ENCODE assay signal across 19 mouse cellular contexts in genomic region chr1:156852409-156852808, GRCm38 (mm10). TPM values are rescaled to one million over a fixed set of nuclear protein-coding genes. Genes with fewer than 3 reads are reported as not detected.
DNase-seq lines count a peak whose midpoint lies in the region; ATAC-seq and TF ChIP-seq lines count a peak whose summit lies in the region.
"Had no signal": no experiment of that assay in that cellular context is flagged by ENCODE, and none has a peak within 500 bp of the region (broad histone marks: within the 10 kb centered on the region; RNA-seq: fewer than 3 reads in every experiment).

No protein-coding gene starts in this region.

- peaks cover 11% of the 10 kb centered on the region for H3K4me1 ChIP-seq in intestine, embryonic 14.5 days (replicated peaks; ENCODE audit: control insufficient read depth, insufficient read depth, low read length)
- no peaks in the 10 kb centered on the region for H3K4me1 ChIP-seq in intestine, postnatal 0 days (replicated peaks; ENCODE audit: control insufficient read depth, insufficient read depth, low read length)
- H3K4me1 ChIP-seq in embryonic facial prominence, embryonic 10.5 days = peaks cover 19% of the 10 kb centered on the region
- H3K4me1 ChIP-seq in intestine, embryonic 15.5 days (replicated peaks) = no peaks in the 10 kb centered on the region; the same call in 1 of the 2 replicates
- no peaks in the 10 kb centered on the region for H3K4me1 ChIP-seq in forebrain, embryonic 11.5 days (replicated peaks; ENCODE audit: control insufficient read depth, insufficient read depth, low read length)

- H3K4me3 ChIP-seq in intestine, embryonic 14.5 days (ENCODE audit: low read depth, low read length) = no peak overlapping the region
- H3K4me3 ChIP-seq in intestine, postnatal 0 days (ENCODE audit: low read depth, low read length) = no peak overlapping the region
- no peak overlapping the region for H3K4me3 ChIP-seq in embryonic facial prominence, embryonic 10.5 days
- H3K4me3 ChIP-seq in intestine, embryonic 15.5 days (replicated peaks) = no peak overlapping the region
- H3K4me3 ChIP-seq in forebrain, embryonic 11.5 days (ENCODE audit: low read depth, low read length) = no peak overlapping the region
- H3K4me3 ChIP-seq: heart, adult 2 months; lung, embryonic 15.5 days; myocyte had no signal

- peak overlapping the region; percentile 86 for H3K27ac ChIP-seq in intestine, embryonic 14.5 days (ENCODE audit: low read depth)
- H3K27ac ChIP-seq in intestine, postnatal 0 days (ENCODE audit: low read depth, low read length) = no peak overlapping the region
- peak overlapping the region; percentile 65 for H3K27ac ChIP-seq in embryonic facial prominence, embryonic 10.5 days (replicated peaks)
- H3K27ac ChIP-seq in intestine, embryonic 15.5 days = peak overlapping the region; percentile 49
- no peak overlapping the region for H3K27ac ChIP-seq in forebrain, embryonic 11.5 days (ENCODE audit: low read depth, low read length)
- H3K27ac ChIP-seq: heart, adult 2 months; lung, embryonic 15.5 days; macrophage had no signal

- DNase-seq in intestine, embryonic 14.5 days (ENCODE audit: low spot score) = no peak
- peak; percentile 61 for DNase-seq in embryonic facial prominence, embryonic 10.5 days (ENCODE audit: low spot score)
- peak; percentile 58 for DNase-seq in mesoderm, embryonic 11.5 days (ENCODE audit: low read depth, low spot score)
- DNase-seq in forebrain, embryonic 11.5 days (ENCODE audit: low spot score) = no peak
- DNase-seq in kidney, postnatal 36 days = no peak
- DNase-seq in thymus, postnatal 25 days = no peak
- DNase-seq: adrenal gland, postnatal 10 days; cerebellum, adult 11 months; forebrain, postnatal 0 days; gastrocnemius, postnatal 10 days; heart, adult 2 months; kidney, adult 18-20 months; kidney, postnatal 14 days; midbrain, embryonic 14.5 days had no signal

- no peak for TF ChIP-seq CTCF in intestine, postnatal 0 days (IDR thresholded peaks at IDR 0.05; ENCODE audit: low read depth)

- no peak overlapping the region for H3K9ac ChIP-seq in intestine, embryonic 14.5 days (ENCODE audit: low read length)
- H3K9ac ChIP-seq in intestine, postnatal 0 days (ENCODE audit: low read depth, low read length) = no peak overlapping the region
- H3K9ac ChIP-seq in intestine, embryonic 15.5 days = no peak overlapping the region
- no peak overlapping the region for H3K9ac ChIP-seq in forebrain, embryonic 11.5 days (ENCODE audit: low read length)
- H3K9ac ChIP-seq: forebrain, postnatal 0 days; lung, embryonic 15.5 days had no signal

- no peaks in the 10 kb centered on the region; the same call in 1 of the 2 replicates for H3K36me3 ChIP-seq in intestine, embryonic 14.5 days (ENCODE audit: control insufficient read depth, insufficient read depth, low read length)
- H3K36me3 ChIP-seq in intestine, postnatal 0 days (ENCODE audit: control insufficient read depth, insufficient read depth) = no peaks in the 10 kb centered on the region
- peaks cover 22% of the 10 kb centered on the region for H3K36me3 ChIP-seq in embryonic facial prominence, embryonic 10.5 days (replicated peaks)
- H3K36me3 ChIP-seq in intestine, embryonic 15.5 days = no peaks in the 10 kb centered on the region
- H3K36me3 ChIP-seq in forebrain, embryonic 11.5 days (ENCODE audit: control insufficient read depth, insufficient read depth, low read length) = no peaks in the 10 kb centered on the region
- H3K36me3 ChIP-seq: lung, embryonic 15.5 days had no signal

- no peaks in the 10 kb centered on the region for H3K27me3 ChIP-seq in intestine, embryonic 14.5 days (replicated peaks; ENCODE audit: control insufficient read depth, insufficient read depth, low read length)
- no peaks in the 10 kb centered on the region for H3K27me3 ChIP-seq in intestine, postnatal 0 days (replicated peaks; ENCODE audit: control insufficient read depth, insufficient read depth, low read length)
- H3K27me3 ChIP-seq in embryonic facial prominence, embryonic 10.5 days (replicated peaks; ENCODE audit: low read depth, poor library complexity, severe bottlenecking) = no peaks in the 10 kb centered on the region
- H3K27me3 ChIP-seq in intestine, embryonic 15.5 days (replicated peaks) = no peaks in the 10 kb centered on the region
- H3K27me3 ChIP-seq in forebrain, embryonic 11.5 days (ENCODE audit: control insufficient read depth, insufficient read depth, low read length) = no peaks in the 10 kb centered on the region
- H3K27me3 ChIP-seq: lung, embryonic 15.5 days had no signal

- WGBS in intestine, embryonic 14.5 days = 34% methylated on average over 9 of the region's 9 CpGs
- 56% methylated on average over 9 of the region's 9 CpGs for WGBS in intestine, postnatal 0 days
- WGBS in embryonic facial prominence, embryonic 10.5 days = 49% methylated on average over 9 of the region's 9 CpGs
- 42% methylated on average over 9 of the region's 9 CpGs for WGBS in intestine, embryonic 15.5 days
- 85% methylated on average over 9 of the region's 9 CpGs for WGBS in forebrain, embryonic 11.5 days

- ATAC-seq in intestine, embryonic 14.5 days (replicated peaks; ENCODE audit: low FRiP score, low TSS enrichment, low read depth) = peak; percentile 60; the same call in 1 of the 2 replicates
- ATAC-seq in intestine, postnatal 0 days = no peak
- ATAC-seq in intestine, embryonic 15.5 days = peak; percentile 53
- ATAC-seq in forebrain, embryonic 11.5 days (replicated peaks; ENCODE audit: low FRiP score) = no peak
- ATAC-seq: forebrain, postnatal 0 days had no signal

- H3K4me2 ChIP-seq in intestine, embryonic 14.5 days (ENCODE audit: low read length) = no peak overlapping the region; the same call in 1 of the 2 replicates
- no peak overlapping the region for H3K4me2 ChIP-seq in intestine, postnatal 0 days (replicated peaks; ENCODE audit: low read depth)
- H3K4me2 ChIP-seq in intestine, embryonic 15.5 days (replicated peaks) = no peak overlapping the region
- H3K4me2 ChIP-seq in forebrain, embryonic 11.5 days (ENCODE audit: low read depth, low read length, severe bottlenecking) = no peak overlapping the region
- H3K4me2 ChIP-seq: lung, embryonic 15.5 days had no signal

- H3K9me3 ChIP-seq in intestine, embryonic 14.5 days (ENCODE audit: control insufficient read depth, low read length) = no peaks in the 10 kb centered on the region
- H3K9me3 ChIP-seq in intestine, postnatal 0 days (ENCODE audit: control insufficient read depth) = no peaks in the 10 kb centered on the region
- no peaks in the 10 kb centered on the region for H3K9me3 ChIP-seq in embryonic facial prominence, embryonic 10.5 days
- H3K9me3 ChIP-seq in intestine, embryonic 15.5 days = no peaks in the 10 kb centered on the region
- H3K9me3 ChIP-seq in forebrain, embryonic 11.5 days (ENCODE audit: control insufficient read depth, low read length) = no peaks in the 10 kb centered on the region
- H3K9me3 ChIP-seq: lung, embryonic 15.5 days had no signal

RNA-seq across cellular contexts. Expression of gene Angptl1, which starts 14.0 kb away (rescaled TPM):
- 38.7 and 45.9 TPM in 2 replicates for polyA plus RNA-seq in intestine, embryonic 14.5 days (2014; fragmentation: Nextera tagmentation; extraction: Ambion mirVana)
- polyA plus RNA-seq in intestine, postnatal 0 days (2015; fragmentation: Nextera tagmentation; extraction: Ambion mirVana) = 18.8 and 20.9 TPM in 2 replicates
- 4.3 and 5.6 TPM in 2 replicates for polyA plus RNA-seq in embryonic facial prominence, embryonic 10.5 days (2016; fragmentation: Nextera tagmentation; extraction: Ambion mirVana)
- polyA plus RNA-seq in intestine, embryonic 15.5 days (2015; fragmentation: Nextera tagmentation; extraction: Ambion mirVana) = 29.4 and 29.6 TPM in 2 replicates
- 1.3 and 1.6 TPM in 2 replicates for polyA plus RNA-seq in forebrain, embryonic 11.5 days (2014; fragmentation: Nextera tagmentation; extraction: Ambion mirVana)
- polyA plus RNA-seq: macrophage had no signal

Comparison
In these comparisons a context has a peak if more than half of its experiments do, and no peak if none do; other contexts are left out.
1. ATAC-seq: peak in intestine, embryonic 14.5 days (single experiment) and intestine, embryonic 15.5 days (single experiment); none in intestine, postnatal 0 days (single experiment) and forebrain, embryonic 11.5 days (single experiment).
2. H3K27ac ChIP-seq: peak in intestine, embryonic 14.5 days (single experiment), embryonic facial prominence, embryonic 10.5 days (single experiment) and intestine, embryonic 15.5 days (single experiment); none in intestine, postnatal 0 days (single experiment) and forebrain, embryonic 11.5 days (single experiment).
3. DNase-seq: peak in embryonic facial prominence, embryonic 10.5 days (single experiment) and mesoderm, embryonic 11.5 days (single experiment); none in intestine, embryonic 14.5 days (single experiment), forebrain, embryonic 11.5 days (single experiment), kidney, postnatal 36 days (0 of 2) and thymus, postnatal 25 days (single experiment).